Mouse (Mus musculus) embryonic fibroblast, embryonic 13.5 days (primary cell): ENCODE data around the gene Anxa5.

Experiments used
- CTCF ChIP-seq: IDR thresholded peaks from 2 replicates; pipeline ENCODE4 v1.5.1; 2011; ENCODE audit warnings: mild to moderate bottlenecking, control low read depth, low read length, moderate library complexity, borderline replicate concordance; ENCODE audit not compliant: insufficient read depth
- POLR2A ChIP-seq: IDR thresholded peaks from 2 replicates; pipeline ENCODE4 v1.6.1; 2011; ENCODE audit warnings: low read depth, mild to moderate bottlenecking, control low read depth, low read length, moderate library complexity

DNA sequence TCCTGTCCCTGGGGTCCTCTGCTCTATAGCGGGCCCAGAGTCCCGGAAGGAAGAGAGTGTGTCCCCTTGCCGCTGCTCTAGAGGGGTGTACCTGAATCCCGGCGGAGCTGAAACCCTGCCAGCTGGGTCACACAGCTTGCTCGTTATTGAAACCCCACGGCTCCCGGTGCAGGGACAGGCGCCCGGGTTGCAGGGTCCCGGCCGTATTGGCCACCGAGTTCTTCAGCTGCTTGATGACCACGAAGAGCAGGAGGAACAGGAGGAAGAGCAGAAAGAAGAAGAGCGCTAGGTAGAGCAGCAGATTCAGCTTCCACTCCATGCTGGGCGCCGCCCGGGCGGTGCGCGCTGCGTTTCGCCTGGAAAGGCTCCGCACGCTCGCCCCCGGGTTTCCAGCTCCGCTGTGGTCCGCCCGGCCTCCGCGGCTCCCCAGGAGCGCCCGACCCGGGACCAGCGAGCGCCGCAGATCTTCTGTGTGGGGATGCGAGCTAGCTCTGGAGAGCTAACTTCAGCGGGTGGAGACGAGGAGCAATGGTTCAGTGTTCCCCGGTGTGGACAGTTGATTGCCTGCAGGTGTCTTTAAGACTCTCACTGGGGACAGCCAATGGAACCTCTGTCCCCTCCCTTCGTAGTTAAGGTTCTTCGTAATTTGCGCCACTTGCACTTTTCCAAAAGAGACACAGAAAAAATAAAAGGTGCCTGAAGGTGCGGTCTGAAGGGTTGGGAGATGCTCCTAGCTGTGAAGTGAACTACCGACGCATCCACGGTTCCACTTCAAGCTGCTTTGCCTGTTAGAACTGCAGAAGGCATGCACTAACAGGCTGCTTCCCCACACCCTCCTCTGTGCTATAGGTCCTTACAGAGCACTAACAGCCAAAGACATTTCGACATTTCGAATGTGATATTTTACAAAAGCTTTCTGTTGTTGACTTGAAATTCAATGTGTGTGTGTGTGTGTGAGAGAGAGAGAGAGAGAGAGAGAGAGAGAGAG, 45.7 kb upstream of the Anxa5 start, which contains the start of gene Gm11549:
- TF ChIP-seq POLR2A (no peak), CTCF (no peak)
